Mouse (Mus musculus) T-helper 17 cell (primary cell): ENCODE data around the gene Fam92b.

Source experiments
- in situ Hi-C, 2 experiments: fragments of 300-600 bp; cut with MboI, MseI; formaldehyde crosslinking; loops; 1 replicate in 1 of 2; 2 replicates in 1 of 2; pipeline ENCODE4 v1.15.1; 2025; ENCODE audit warnings: high pct_unique_total_duplicates in 2 of 2

Fam92b gene

DNA sequence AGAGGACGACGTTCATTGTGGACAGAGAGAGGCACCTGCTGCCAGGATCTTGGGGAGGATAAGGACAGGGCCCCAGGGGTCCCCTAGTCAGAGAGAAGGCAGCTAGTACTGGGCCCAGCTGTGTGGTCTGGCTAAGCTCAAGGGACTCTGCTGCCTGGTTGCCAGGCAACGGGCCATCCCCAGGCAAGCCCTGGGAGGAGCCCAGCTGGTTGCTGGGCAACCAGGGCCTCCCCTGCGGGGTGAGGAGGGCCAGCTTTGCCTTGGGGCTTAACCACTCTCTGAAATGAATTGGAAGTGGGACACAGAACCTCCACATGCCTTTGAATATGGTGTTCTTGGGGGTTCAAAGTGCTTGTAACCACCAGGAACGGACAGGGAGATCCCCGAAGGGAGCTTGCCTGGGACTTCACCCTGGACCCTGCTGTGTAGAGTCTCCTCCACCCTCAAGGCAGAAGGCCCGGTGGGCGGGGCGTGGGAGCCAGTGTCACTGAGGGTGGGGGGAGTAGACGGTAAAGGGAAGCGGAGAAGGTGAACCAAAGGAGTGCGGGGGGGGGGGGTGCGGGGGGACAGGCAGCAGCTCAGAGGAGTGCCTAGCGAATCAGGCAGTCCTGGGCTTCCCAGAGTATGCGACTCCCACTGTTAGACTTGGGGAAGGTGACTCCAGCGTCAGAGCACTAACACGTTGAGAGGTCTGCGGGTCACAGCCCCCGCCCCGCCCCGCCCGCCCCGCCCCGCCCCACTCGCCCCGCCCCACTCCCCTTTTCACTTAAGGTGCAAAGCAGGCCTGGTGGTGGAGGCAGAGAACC is at the start of gene Fam92b:
Gene Fam92b, minus strand, starts transcription at position 149 of the 806 bp plus-strand sequence.
- in situ Hi-C loops, result loop anchor here in 1 of 2 experiments (5.0 kb wide), 2 partner anchors 70 to 145 kb away; no protein-coding TSS in a partner anchor

DNA sequence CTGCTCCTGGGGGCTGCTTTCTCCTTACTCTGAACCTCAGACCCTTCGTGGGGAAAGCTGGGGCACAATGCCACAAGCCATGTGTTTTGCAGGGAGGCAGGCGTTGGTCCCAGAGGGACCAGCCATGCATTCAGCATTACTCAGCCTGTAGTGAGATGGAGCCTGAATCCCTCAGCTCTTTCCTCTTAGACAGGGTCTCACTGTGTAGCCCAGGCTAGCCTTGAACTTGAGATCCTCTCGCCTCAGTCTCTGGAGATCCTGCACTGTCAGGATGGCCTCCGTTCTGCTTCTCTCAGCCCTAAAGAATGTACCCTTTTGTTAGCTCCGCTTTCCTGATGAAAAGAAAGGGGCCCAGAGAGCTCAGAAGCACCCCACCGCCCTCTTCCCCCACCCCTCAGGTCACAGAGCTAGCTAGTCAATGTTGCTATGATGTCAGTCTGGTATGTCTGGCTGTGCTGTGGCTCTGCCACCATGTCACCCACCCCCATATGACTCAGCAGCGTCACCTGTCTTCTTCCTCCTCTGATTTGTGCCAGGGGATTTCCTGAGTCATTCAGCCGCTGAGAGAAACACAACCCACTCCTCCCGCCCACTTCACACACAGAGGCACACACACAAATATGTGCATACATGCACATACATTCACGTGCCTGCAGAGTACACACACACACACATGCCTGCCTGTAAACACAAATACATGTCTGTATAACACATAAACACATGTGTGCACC is 48.3 kb upstream of the Fam92b start:
- in situ Hi-C loops, result no loop called here

- in situ Hi-C loops, result no loop called here
Measured at GRCm38 (mm10) chr8:120224521-120225420, 47.5 kb upstream of the Fam92b start.

DNA sequence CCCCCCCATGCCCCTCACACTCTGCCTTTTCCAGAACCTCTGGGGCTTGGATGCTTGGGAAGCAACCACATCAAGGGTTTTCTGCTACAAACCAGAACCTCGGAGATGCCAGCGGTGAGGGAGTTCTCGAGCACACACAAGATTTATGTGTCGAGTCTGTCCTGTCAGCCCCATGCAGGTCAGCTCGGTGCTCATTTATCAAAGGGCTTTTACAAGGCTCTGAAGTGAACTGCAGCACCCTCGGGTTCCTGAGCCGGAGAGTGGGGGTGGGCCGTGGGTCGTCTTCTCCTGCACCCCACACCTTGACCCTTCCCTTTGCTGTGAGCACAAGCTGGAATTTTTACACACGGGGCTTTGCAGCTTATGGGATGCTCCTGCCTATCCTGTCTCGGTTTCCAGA is 45.3 kb upstream of the Fam92b start:
- in situ Hi-C loops, result no loop called here

GRCm38 (mm10) chr8:120216855-120217830 is 39.9 kb upstream of the Fam92b start:
- in situ Hi-C loops, result no loop called here

- in situ Hi-C loops, result no loop called here
Measured at GRCm38 (mm10) chr8:120215416-120216141, 38.3 kb upstream of the Fam92b start.

- in situ Hi-C loops, result no loop called here
Measured at GRCm38 (mm10) chr8:120213939-120214338, 36.7 kb upstream of the Fam92b start.

DNA sequence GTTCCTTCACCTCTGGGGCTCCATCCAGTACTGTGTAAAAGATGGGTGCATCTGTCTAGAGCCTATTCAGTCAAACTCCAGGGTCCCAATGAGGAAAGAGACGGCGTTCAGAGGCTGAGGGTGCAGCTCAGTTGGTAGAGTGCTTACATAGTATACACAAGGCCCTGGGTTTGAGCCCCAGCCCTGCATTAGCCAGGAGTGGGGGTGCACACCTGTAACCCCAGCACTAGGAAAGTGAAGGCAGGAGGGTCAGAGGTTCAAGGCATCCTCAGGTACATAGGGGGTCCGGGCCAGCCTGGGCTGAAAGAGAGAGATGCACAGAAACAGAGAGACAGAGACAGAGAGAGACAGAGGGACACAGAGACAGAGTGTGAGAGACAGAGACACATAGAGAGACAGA is 36.0 kb upstream of the Fam92b start:
- in situ Hi-C loops, result no loop called here

GRCm38 (mm10) chr8:120212596-120212995 is 35.3 kb upstream of the Fam92b start:
- in situ Hi-C loops, result no loop called here

DNA sequence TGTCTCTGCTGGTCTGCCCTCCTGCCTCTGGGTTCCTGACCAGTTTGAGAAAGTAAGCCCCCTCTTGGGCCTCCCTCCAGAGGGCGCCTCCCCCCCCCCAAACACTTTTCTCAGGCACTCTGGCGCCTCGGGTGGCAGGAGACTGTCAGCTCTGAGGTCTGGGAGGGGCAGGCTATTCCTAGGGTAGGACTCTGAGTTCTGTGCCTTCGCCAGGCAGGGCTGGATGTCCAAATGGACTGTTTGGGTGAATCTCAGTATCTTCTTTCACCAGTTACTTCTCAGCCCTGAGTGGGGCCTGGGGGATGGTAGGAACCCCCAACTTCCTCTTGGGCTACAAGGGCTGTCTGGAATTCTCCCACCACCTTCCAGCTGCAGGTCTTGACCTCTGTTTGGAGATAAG is 34.1 kb upstream of the Fam92b start:
- in situ Hi-C loops, result no loop called here

- in situ Hi-C loops, result no loop called here
Measured at GRCm38 (mm10) chr8:120208113-120208512, 30.8 kb upstream of the Fam92b start.

- in situ Hi-C loops, result no loop called here
Measured at GRCm38 (mm10) chr8:120207364-120207763, 30.1 kb upstream of the Fam92b start.

- in situ Hi-C loops, result no loop called here
Measured at GRCm38 (mm10) chr8:120205916-120206315, 28.6 kb upstream of the Fam92b start.

DNA sequence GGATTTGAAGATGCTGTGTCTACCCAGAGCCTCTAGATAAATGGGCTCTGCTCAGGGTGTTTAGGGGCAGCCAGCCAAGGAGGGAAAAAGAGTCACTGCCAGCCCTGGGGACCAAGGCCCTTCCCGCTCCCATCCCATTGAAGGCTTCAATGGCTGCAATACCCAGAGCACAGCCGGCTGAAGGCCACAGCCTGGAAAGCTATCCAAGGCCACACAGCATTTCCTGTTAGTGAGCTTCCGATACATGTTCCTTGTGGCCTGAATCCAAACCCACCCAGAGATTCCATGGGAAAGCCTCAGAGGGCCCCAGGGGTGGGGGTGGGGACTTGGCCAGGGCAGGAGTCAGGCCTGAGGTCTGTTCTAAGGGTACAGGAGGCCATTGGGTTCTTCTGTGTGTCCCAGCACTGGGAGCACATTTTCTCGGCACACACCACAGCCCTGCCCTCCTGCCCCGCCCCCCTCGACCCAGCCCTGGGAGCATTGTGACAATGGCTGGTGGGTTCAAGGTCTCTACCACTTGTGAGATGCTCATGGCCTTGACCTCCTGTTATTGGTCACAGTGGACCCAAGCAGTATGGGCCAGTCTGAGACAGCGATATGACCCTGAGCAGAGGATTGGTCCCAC is 27.6 kb upstream of the Fam92b start:
- in situ Hi-C loops, result no loop called here

- in situ Hi-C loops, result no loop called here
Measured at GRCm38 (mm10) chr8:120202546-120202945, 25.3 kb upstream of the Fam92b start.

GRCm38 (mm10) chr8:120201351-120201750 is 24.1 kb upstream of the Fam92b start:
- in situ Hi-C loops, result no loop called here

- in situ Hi-C loops, result no loop called here
Measured at GRCm38 (mm10) chr8:120192118-120192517, 14.9 kb upstream of the Fam92b start.

DNA sequence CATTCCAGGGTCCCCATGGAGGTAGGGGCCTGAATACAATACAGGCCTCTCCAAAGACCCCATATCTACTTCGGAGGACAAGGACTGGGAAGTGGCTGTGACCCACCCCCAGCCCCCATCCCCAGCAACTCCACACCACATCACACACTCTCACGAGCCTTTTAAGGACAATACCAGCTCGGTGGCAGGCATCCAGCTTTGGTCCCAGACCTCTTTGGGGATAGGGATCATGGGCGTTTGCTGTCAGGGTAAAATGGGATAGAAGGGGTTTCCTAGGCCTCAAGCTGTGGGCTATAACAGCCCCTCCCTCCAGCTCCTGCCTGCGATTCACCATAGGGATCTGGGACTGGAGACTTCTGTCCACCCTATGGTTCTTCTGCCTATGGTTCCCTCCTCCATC is 14.4 kb upstream of the Fam92b start:
- in situ Hi-C loops, result no loop called here

GRCm38 (mm10) chr8:120190810-120191413 is 13.6 kb upstream of the Fam92b start:
- in situ Hi-C loops, result no loop called here
